Mouse (Mus musculus): ENCODE measurements around the gene Olfr164. TPM values are rescaled to one million over a fixed set of nuclear protein-coding genes. Genes with fewer than 3 reads are reported as not detected.

The Olfr164 gene
- polyA plus RNA-seq (2014; fragmentation: Nextera tagmentation; extraction: Ambion mirVana): not detected in 2 replicates

DNA sequence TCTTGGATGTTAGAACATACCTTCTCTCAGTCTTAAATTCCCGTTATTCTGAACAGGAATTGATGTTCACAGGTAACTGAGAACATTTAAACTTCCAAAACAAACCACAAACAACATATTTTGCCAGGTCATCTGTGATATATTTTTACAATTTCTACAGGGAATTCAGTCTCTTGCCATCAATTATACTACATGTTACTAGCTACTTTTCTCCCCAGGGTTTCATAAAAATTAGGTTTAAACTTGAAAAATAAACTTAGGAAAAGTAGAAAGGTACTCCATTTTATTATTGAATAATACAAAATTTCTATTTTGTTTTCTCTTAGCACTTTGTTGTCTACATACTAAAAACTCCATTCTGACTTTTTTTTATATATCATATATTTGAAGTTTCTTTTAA lies at the start of gene Olfr164:
Gene Olfr164 (minus strand): TSS at position 101 of the 400 bp plus-strand sequence.
- no peaks in the 10 kb centered on the region for H3K4me1 ChIP-seq (ENCODE audit: control insufficient read depth, insufficient read depth, low read length)
- no peak within 1 kb of the TSS for H3K9ac ChIP-seq (ENCODE audit: low read depth, low read length)
- H3K36me3 ChIP-seq (ENCODE audit: control insufficient read depth, insufficient read depth, low read length): no peaks in the 10 kb centered on the region
- no peak within 1 kb of the TSS for H3K27ac ChIP-seq (ENCODE audit: low read depth, low read length)
- no peaks in the 10 kb centered on the region for H3K9me3 ChIP-seq (ENCODE audit: control insufficient read depth, low read length)
- H3K4me2 ChIP-seq (replicated peaks; ENCODE audit: low read depth, low read length): no peak within 1 kb of the TSS
- 41% methylated on average over 1 of the region's 1 CpGs for WGBS
- no peak for ATAC-seq (ENCODE audit: low FRiP score, low TSS enrichment)
- no peaks in the 10 kb centered on the region for H3K27me3 ChIP-seq (ENCODE audit: control insufficient read depth, insufficient read depth, low read length)
- H3K4me3 ChIP-seq (ENCODE audit: low read length): no peak within 1 kb of the TSS

DNA sequence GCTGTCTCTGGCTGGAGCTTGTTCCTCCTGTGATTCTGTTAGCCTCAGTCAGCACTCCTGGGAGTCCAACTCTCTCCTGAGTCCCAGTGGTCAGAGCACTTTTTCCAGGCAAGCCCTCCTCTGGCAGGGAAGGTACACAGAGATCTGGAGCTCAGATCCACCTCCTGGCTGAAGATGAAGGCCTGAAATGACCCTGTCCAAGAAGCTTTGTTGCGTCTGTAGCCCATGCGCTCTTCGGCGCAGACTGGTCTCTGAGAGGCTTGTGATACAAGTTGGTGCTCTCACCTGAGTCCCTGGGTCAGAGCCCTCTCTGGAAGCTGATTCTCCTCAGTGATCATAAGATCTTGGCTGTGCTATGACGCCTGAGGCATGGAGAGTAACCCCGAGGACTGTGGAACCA lies 35.2 kb upstream of the Olfr164 start:
- WGBS: 92% methylated on average over 6 of the region's 6 CpGs
- no peaks in the 10 kb centered on the region for H3K4me1 ChIP-seq (ENCODE audit: control insufficient read depth, insufficient read depth, low read length)
- no peaks in the 10 kb centered on the region for H3K36me3 ChIP-seq (ENCODE audit: control insufficient read depth, insufficient read depth, low read length)

DNA sequence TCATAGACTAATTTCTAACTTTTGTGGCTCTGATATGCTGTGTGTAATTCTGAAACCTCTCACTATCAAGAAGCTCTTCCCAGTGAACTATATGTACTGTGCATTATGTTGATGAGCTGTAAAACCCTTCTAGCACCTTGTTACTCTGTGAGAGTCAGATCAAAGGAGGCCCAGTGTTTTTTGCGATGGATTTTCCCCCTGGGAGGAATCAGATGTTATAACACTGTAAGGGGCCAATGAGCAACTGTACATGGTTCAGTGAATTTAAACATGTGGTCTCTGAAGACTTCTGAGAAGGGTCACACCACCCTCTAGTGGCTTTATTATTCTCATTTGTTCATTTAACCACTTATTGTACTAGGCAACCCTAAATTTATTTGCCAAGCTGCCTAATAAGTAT lies 50.6 kb downstream of the Olfr164 start:
- H3K9me3 ChIP-seq (ENCODE audit: control insufficient read depth, low read length): no peaks in the 10 kb centered on the region
- H3K36me3 ChIP-seq (ENCODE audit: control insufficient read depth, insufficient read depth, low read length): no peaks in the 10 kb centered on the region
- no peaks in the 10 kb centered on the region for H3K4me1 ChIP-seq (ENCODE audit: control insufficient read depth, insufficient read depth, low read length)
- no peak overlapping the region for H3K4me3 ChIP-seq (ENCODE audit: low read length)
- H3K27me3 ChIP-seq (ENCODE audit: control insufficient read depth, insufficient read depth, low read length): no peaks in the 10 kb centered on the region
- H3K4me2 ChIP-seq (replicated peaks; ENCODE audit: low read depth, low read length): no peak overlapping the region
- ATAC-seq (ENCODE audit: low FRiP score, low TSS enrichment): 0 out of 2 replicates have a peak, but pooled peaks have one; percentile 64
- 7% methylated on average over 1 of the region's 1 CpGs for WGBS
- H3K9ac ChIP-seq (ENCODE audit: low read depth, low read length): no peak overlapping the region
- H3K27ac ChIP-seq (ENCODE audit: low read depth, low read length): no peak overlapping the region

More for the DNA sequence above, 35.2 kb upstream of the Olfr164 start:
- Histone ChIP-seq H3K4me2 (replicated peaks; ENCODE audit: low read depth, low read length) (no peak overlapping the region), H3K9ac (ENCODE audit: low read depth, low read length) (no peak overlapping the region), H3K27ac (ENCODE audit: low read depth, low read length) (no peak overlapping the region), H3K9me3 (ENCODE audit: control insufficient read depth, low read length) (no peaks in the 10 kb centered on the region), H3K27me3 (ENCODE audit: control insufficient read depth, insufficient read depth, low read length) (no peaks in the 10 kb centered on the region), H3K4me3 (ENCODE audit: low read length) (no peak overlapping the region)
- no peak for ATAC-seq (ENCODE audit: low FRiP score, low TSS enrichment)

DNA sequence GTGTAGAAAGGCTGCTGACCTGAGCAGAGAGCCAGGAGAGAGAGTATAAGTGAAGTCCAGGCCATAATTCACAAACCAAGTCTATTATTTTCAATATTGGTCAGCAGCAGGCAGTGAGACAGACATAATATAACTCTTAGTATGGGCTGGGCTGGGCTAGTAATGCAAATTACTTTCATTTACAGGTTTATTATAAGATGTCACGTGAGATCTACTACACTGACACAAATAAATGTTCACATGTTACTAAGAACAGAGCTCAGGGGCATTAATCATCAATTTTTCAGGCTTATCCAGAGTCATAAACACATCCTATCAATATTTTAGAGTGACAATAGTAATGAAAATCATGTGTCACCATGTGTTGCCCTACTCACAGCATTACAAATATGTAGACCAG lies 53.1 kb downstream of the Olfr164 start:
- Histone ChIP-seq H3K4me3 (ENCODE audit: low read length) (no peak overlapping the region), H3K4me2 (replicated peaks; ENCODE audit: low read depth, low read length) (no peak overlapping the region), H3K9ac (ENCODE audit: low read depth, low read length) (no peak overlapping the region), H3K36me3 (ENCODE audit: control insufficient read depth, insufficient read depth, low read length) (no peaks in the 10 kb centered on the region), H3K4me1 (ENCODE audit: control insufficient read depth, insufficient read depth, low read length) (no peaks in the 10 kb centered on the region), H3K27me3 (ENCODE audit: control insufficient read depth, insufficient read depth, low read length) (no peaks in the 10 kb centered on the region), H3K9me3 (ENCODE audit: control insufficient read depth, low read length) (no peaks in the 10 kb centered on the region), H3K27ac (ENCODE audit: low read depth, low read length) (no peak overlapping the region)
- no peak for ATAC-seq (ENCODE audit: low FRiP score, low TSS enrichment)
- WGBS: 50% methylated on average over 1 of the region's 1 CpGs

DNA sequence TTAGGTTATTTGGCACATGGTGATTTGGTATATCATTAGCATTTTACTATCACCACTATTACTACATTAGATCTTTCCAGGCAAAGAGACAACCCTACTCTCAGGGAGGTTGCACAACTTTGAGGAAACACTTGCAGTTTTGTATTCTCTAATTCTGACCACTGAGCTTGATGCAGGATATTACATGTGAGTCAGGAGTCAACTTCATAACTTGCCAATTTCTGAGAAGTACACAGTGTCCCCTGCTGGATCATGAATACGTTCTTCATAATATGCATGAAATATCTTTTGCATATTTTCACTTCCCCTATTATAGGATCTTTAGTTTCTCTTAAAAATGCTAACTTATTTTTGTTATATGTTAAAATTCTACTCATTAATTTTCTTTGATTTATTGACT lies 68.0 kb downstream of the Olfr164 start:
- Histone ChIP-seq H3K27ac (ENCODE audit: low read depth, low read length) (no peak overlapping the region), H3K4me3 (ENCODE audit: low read length) (no peak overlapping the region), H3K36me3 (ENCODE audit: control insufficient read depth, insufficient read depth, low read length) (no peaks in the 10 kb centered on the region), H3K27me3 (ENCODE audit: control insufficient read depth, insufficient read depth, low read length) (no peaks in the 10 kb centered on the region), H3K9me3 (ENCODE audit: control insufficient read depth, low read length) (no peaks in the 10 kb centered on the region), H3K9ac (ENCODE audit: low read depth, low read length) (no peak overlapping the region), H3K4me2 (replicated peaks; ENCODE audit: low read depth, low read length) (no peak overlapping the region), H3K4me1 (ENCODE audit: control insufficient read depth, insufficient read depth, low read length) (no peaks in the 10 kb centered on the region)
- no peak for ATAC-seq (ENCODE audit: low FRiP score, low TSS enrichment)
- WGBS: 81% methylated on average over 1 of the region's 1 CpGs

DNA sequence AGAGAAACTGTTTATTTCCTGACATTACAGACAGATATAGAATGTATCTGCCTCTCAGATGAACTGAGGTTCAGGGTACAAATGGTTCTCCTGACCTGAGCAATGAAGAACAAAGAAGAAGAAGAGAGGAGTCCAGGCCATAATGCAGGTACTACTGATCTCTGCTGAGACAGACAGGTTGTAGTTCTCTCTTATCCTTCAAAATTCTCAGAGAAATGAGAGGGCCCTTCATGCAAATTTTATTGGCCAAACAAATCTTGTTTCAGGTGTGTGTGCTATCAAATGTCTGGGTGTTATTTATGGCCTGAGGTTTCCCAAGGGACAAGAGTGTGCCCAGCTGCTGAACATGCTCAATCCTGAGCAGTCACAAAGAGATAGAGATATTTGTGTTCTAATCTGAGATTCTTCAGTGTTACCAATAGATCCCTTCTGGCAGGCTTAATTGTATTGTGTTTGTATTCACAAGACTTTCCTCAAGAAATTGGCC lies 72.3 kb downstream of the Olfr164 start:
- H3K4me3 ChIP-seq (ENCODE audit: low read length): no peak overlapping the region
- no peak overlapping the region for H3K27ac ChIP-seq (ENCODE audit: low read depth, low read length)
- no peak for ATAC-seq (ENCODE audit: low FRiP score, low TSS enrichment)
- no peak overlapping the region for H3K9ac ChIP-seq (ENCODE audit: low read depth, low read length)
- no peaks in the 10 kb centered on the region for H3K4me1 ChIP-seq (ENCODE audit: control insufficient read depth, insufficient read depth, low read length)
- no peak overlapping the region for H3K4me2 ChIP-seq (replicated peaks; ENCODE audit: low read depth, low read length)
- no peaks in the 10 kb centered on the region for H3K36me3 ChIP-seq (ENCODE audit: control insufficient read depth, insufficient read depth, low read length)
- no peaks in the 10 kb centered on the region for H3K27me3 ChIP-seq (ENCODE audit: control insufficient read depth, insufficient read depth, low read length)
- no peaks in the 10 kb centered on the region for H3K9me3 ChIP-seq (ENCODE audit: control insufficient read depth, low read length)

DNA sequence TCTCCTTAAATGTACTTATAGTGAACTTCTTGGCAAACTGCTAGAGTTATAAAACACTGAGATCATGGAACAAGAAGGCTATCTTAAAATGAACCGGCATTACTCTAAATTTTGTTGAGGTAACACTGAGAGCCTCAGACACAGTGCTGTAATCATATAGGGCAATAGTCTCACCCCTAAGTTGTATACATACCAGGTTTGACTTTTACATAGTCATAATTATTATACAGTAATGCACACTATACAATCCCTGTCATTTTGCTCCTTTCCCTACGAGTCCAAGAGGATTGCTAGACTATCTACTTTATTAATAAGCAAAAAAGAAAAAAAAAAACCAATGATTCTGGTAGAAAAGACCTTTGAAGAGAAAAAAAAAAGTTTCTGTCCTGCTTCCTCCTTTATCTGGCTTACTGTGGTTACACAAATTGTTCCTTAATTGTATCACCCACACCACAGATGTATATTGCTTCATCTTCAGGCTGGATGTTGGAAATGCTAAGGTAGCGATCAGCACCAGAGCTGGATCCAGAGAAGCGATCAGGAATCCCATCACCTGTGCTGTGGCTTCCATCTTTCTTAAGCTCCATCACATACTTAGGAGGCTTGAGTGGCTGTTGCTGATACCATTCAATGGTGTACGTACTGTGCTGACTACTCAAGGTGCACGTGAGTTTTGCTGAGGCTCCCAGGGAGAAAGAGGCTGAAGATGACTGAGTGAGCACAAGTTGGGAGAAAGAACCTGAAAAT lies 72.9 kb downstream of the Olfr164 start:
- Histone ChIP-seq H3K27me3 (ENCODE audit: control insufficient read depth, insufficient read depth, low read length) (no peaks in the 10 kb centered on the region), H3K36me3 (ENCODE audit: control insufficient read depth, insufficient read depth, low read length) (no peaks in the 10 kb centered on the region), H3K4me1 (ENCODE audit: control insufficient read depth, insufficient read depth, low read length) (no peaks in the 10 kb centered on the region), H3K9me3 (ENCODE audit: control insufficient read depth, low read length) (no peaks in the 10 kb centered on the region), H3K27ac (ENCODE audit: low read depth, low read length) (no peak overlapping the region), H3K4me2 (replicated peaks; ENCODE audit: low read depth, low read length) (no peak overlapping the region), H3K9ac (ENCODE audit: low read depth, low read length) (no peak overlapping the region), H3K4me3 (ENCODE audit: low read length) (no peak overlapping the region)
- ATAC-seq (ENCODE audit: low FRiP score, low TSS enrichment): no peak
- WGBS: 87% methylated on average over 6 of the region's 6 CpGs

DNA sequence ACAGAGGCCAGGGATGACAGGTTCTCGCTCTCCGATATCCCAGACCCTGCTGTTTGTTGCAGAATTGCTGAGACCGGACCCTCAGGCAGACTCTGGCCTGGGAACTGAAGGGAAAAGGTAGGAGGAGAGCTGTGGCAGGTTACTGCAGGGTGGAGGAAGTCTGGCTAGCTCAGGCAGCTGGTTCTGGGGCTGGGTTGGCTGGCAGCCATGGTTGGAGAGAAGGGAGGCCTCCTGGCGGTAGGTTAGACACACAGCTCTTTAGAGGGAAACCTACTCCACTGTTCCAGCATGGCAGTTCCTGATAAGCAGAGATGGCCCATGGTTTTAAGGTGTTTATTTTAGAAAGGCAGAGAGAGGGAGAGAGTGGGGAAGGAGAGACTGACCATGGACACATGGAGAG lies 77.1 kb downstream of the Olfr164 start:
- Histone ChIP-seq H3K9me3 (ENCODE audit: control insufficient read depth, low read length) (no peaks in the 10 kb centered on the region), H3K9ac (ENCODE audit: low read depth, low read length) (no peak overlapping the region), H3K36me3 (ENCODE audit: control insufficient read depth, insufficient read depth, low read length) (no peaks in the 10 kb centered on the region), H3K4me1 (ENCODE audit: control insufficient read depth, insufficient read depth, low read length) (no peaks in the 10 kb centered on the region), H3K4me3 (ENCODE audit: low read length) (no peak overlapping the region), H3K27ac (ENCODE audit: low read depth, low read length) (no peak overlapping the region), H3K4me2 (replicated peaks; ENCODE audit: low read depth, low read length) (no peak overlapping the region), H3K27me3 (ENCODE audit: control insufficient read depth, insufficient read depth, low read length) (no peaks in the 10 kb centered on the region)
- 84% methylated on average over 4 of the region's 4 CpGs for WGBS
- no peak for ATAC-seq (ENCODE audit: low FRiP score, low TSS enrichment)
